Mouse (Mus musculus) mouse trophoblast stem cell (cell line): ENCODE results near the gene Pdik1l.

ENCODE experiments used
- in situ Hi-C, 2 experiments: fragments of 300-500 bp; cut with MseI, MboI; formaldehyde crosslinking; loops; 2 replicates in 1 of 2; 3 replicates in 1 of 2; pipeline ENCODE4 v1.15.1; 2025

Pdik1l gene

DNA sequence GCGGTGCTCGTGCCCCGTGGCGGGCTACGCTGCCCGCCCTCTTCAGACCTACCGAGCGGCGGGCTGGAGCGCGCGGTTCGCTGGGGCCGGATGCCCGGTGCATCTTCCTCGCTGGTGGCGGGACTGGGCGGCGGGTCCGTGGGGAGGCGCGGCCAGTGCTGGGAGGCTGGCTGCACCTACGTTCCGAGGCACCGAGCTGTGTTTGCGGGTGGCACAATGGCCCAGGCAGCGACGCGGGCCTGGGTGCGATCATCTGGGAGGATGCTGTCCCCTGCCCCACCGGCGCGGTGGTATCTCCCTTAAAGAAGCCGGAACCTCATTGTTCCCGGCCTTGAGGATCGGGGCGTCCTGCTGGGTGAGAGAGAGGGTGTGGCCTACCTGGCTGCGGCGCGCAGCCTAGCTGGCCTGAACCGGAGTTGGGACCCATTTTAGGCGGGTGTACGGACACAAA is at the start of gene Pdik1l:
Pdik1l (minus strand) TSS at position 321 of the 451 bp plus-strand sequence.
- in situ Hi-C loops, result no loop called here

GRCm38 (mm10) chr4:134330281-134330680 is 42.6 kb upstream of the Pdik1l start:
- in situ Hi-C loops, result no loop called here

- in situ Hi-C loops, result no loop called here
Measured at GRCm38 (mm10) chr4:134328832-134329231, 41.1 kb upstream of the Pdik1l start.

GRCm38 (mm10) chr4:134328151-134328550 is 40.5 kb upstream of the Pdik1l start:
- in situ Hi-C loops, result no loop called here

DNA sequence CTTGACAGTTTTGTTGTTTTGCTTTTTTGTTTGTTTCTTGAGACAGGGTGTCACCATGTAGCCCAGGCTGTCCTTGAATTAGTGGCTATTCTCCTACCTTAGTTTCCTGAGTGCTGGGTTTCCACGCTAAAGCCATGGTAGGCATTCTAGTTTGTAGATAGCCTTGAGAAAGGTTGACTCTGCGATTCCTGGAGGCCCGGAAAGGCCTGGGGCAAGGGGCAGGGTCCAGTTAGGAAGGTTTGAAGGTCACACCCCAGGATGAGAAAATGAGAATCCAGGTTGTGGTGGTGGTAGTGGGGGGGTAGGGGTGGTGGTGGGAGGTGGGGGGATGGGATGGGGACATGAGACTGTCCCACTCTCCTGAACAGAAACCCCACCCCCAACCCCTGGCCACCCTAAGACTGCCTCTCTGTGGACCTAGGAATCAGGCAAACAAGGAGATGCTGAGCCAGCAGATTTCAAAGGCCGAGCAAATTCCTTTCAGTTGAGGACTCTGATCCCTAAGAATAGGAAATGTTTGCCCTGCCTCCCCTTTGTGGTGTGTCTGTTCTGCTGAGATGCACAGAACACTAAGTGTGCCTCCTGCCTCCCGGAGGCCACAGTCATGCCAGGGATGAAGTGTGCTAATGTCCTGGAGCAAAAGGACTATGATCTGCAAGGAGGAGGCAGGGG is 39.3 kb upstream of the Pdik1l start:
- in situ Hi-C loops, result no loop called here

GRCm38 (mm10) chr4:134324655-134325054 is 37.0 kb upstream of the Pdik1l start:
- in situ Hi-C loops, result no loop called here

- in situ Hi-C loops, result no loop called here
Measured at GRCm38 (mm10) chr4:134321524-134321923, 33.8 kb upstream of the Pdik1l start.

DNA sequence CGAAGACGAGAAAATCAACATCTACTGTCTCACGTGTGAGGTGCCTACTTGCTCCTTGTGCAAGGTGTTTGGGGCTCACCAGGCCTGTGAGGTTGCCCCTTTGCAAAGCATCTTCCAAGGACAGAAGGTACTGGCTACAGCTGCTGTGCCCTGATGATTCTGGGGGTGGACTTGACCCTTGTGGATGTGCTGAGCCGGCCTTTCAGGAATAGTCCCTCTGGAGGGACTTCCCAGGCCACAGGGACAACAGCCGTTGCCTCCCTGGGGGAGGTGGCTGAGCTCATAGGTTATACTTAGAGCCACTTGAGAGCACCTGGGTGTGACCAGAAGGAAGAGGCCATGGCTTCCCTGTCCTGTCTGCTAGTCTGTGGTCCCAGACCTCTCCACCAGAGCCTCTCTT is 32.0 kb upstream of the Pdik1l start:
- in situ Hi-C loops, result loop anchor here in 1 of 2 experiments (10.0 kb wide), 1 partner anchor 155 kb away; no protein-coding TSS in a partner anchor

- in situ Hi-C loops, result loop anchor here in 1 of 2 experiments (10.0 kb wide), 1 partner anchor 156 kb away; no protein-coding TSS in a partner anchor
Measured at GRCm38 (mm10) chr4:134319074-134319473, 31.4 kb upstream of the Pdik1l start.

- in situ Hi-C loops, result loop anchor here in 1 of 2 experiments (10.0 kb wide), 1 partner anchor 158 kb away; no protein-coding TSS in a partner anchor
Measured at GRCm38 (mm10) chr4:134316390-134316789, 28.7 kb upstream of the Pdik1l start.

DNA sequence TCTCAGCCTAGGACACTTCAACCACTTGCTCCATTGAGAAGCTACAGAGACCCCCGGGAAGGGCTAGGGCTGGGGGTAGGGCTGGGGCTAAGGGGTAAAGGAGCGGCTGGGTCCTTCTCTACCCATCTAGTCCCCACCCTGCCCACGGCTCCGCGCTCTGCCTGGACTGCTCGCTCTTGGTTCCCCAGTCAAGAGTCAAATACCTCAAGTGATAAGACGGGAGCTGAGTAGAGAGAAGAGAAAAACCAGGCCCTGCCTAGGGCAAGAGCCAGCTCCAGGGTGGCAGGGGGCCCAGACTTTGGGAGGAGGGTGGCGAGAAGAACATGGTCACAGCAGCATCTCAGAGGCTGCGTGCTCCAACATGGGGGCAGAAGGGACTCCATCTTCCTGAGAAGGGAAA is 27.8 kb upstream of the Pdik1l start:
- in situ Hi-C loops, result loop anchor here in 1 of 2 experiments (10.0 kb wide), 1 partner anchor 159 kb away; no protein-coding TSS in a partner anchor

GRCm38 (mm10) chr4:134314876-134315275 is 27.2 kb upstream of the Pdik1l start, which contains the start of gene Trim63:
TSS of gene Trim63 (plus strand) at chr4:134315120.
- in situ Hi-C loops, result loop anchor here in 1 of 2 experiments (5.0 to 10.0 kb wide), 2 partner anchors 77 to 160 kb away; no protein-coding TSS in a partner anchor

GRCm38 (mm10) chr4:134314081-134314655 is 26.5 kb upstream of the Pdik1l start:
- in situ Hi-C loops, result loop anchor here in 1 of 2 experiments (5.0 to 10.0 kb wide), 2 partner anchors 78 to 161 kb away; no protein-coding TSS in a partner anchor

DNA sequence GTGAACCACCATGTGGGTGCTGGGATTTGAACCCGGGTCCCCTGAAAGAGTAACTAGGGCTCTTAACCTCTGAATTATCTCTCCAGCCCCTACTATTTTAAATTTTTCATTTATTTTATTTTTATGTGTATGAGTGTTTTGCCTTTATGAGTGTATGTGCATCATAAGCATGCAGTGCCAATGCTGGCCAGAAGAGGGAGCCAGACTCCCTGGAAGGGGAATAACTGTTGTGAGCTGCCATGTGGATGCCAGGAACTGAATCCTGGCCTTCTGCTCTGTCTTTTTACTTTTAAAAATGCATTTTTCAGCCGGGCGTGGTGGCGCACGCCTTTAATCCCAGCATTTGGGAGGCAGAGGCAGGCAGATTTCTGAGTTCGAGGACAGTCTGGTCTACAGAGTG is 25.2 kb upstream of the Pdik1l start:
- in situ Hi-C loops, result loop anchor here in 1 of 2 experiments (5.0 to 10.0 kb wide), 2 partner anchors 79 to 162 kb away; no protein-coding TSS in a partner anchor

GRCm38 (mm10) chr4:134312341-134312740 is 24.6 kb upstream of the Pdik1l start:
- in situ Hi-C loops, result loop anchor here in 1 of 2 experiments (5.0 to 10.0 kb wide), 2 partner anchors 80 to 162 kb away; no protein-coding TSS in a partner anchor

DNA sequence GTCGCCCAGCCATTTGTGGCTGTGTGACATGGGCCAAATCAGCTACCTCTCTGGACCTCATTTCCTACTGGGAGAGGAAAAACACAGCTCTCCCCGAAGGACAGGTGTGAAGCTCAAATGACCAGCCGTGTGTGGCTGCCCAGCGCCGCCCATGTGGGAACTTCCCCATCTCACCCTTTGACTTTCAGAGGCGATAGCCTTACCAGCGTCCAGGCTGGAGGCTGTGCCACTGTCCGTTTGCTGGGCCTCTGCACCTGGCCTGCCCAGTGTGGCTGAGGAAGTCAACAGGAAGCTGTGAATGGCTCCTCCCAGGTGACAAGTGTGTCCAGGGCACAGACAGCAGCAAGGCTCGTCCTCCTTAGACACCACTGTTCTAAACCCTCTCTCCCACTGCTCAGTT is 24.1 kb upstream of the Pdik1l start:
- in situ Hi-C loops, result loop anchor here in 1 of 2 experiments (5.0 to 10.0 kb wide), 2 partner anchors 81 to 163 kb away; no protein-coding TSS in a partner anchor

DNA sequence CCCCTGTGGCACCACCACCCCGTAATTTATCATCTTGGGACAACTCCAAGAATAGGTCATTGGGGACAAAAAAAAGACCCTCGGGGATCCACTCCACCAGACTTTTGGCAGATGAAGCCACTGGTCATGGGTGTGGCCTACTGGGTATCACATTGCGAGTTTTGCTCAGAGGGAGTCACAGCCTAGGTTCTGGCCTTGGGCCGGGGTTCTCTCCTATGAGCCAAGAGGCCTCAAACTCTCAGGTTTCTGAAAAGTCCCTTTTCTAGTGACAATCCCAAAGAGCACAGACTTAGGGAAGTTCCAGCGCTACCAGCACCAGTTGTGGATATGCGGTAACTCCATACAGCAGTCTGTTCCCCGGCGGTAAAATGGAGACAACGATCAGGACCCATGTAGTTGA is 23.0 kb upstream of the Pdik1l start:
- in situ Hi-C loops, result loop anchor here in 1 of 2 experiments (5.0 to 10.0 kb wide), 2 partner anchors 82 to 164 kb away; no protein-coding TSS in a partner anchor

DNA sequence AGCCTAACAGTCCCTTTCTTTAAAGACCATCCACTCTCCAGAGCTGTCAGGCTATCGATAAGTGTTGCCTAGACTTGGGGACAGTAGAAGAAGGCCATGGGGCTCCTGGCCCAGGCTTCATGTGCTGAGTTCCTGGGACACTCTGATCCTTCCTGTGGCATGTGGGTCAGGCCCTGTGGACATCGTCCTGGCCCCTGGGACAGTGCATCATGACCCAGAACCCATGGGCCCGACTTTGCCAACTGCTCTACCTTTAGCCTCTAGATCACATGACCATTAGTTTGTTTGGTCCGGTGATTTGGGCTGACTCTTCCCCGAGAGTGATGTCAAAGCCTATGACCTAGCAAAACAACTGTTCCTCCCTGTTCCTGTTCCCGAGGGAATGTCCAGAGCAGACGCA is 22.4 kb upstream of the Pdik1l start:
- in situ Hi-C loops, result loop anchor here in 1 of 2 experiments (5.0 to 10.0 kb wide), 2 partner anchors 82 to 165 kb away; no protein-coding TSS in a partner anchor

DNA sequence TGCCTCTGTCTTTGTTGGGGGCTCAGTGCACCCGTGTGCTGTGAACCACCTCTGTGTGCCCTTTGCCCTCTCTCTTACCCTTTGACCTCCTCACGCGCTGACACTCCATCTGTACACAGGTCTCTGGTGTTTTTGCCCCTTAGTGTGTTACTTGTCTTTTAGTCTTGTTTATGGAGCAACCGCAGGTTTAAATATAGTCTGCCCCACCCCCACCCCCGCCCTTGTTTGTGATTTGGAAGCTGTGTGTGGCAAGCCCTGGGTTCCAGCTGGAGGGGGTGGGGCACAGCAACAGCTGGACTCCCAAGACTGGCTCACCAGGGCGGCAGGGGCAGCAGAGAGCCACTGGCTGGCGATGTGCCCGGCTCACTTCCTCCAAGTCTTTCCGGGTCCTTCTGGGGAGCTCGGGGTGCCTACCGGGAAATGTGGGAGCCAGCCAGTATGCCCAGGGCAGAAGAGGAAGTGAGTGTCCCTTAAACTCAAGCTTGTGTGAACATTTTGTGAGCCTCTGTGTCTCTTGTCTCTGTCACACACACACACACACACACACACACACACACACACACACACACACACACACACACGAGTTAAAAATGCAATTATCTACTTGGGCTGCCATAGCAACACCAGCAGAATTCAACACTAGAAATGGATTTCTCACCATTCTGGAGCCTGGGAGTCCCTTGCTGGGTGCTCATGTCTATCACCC is 19.8 kb upstream of the Pdik1l start:
- in situ Hi-C loops, result no loop called here

DNA sequence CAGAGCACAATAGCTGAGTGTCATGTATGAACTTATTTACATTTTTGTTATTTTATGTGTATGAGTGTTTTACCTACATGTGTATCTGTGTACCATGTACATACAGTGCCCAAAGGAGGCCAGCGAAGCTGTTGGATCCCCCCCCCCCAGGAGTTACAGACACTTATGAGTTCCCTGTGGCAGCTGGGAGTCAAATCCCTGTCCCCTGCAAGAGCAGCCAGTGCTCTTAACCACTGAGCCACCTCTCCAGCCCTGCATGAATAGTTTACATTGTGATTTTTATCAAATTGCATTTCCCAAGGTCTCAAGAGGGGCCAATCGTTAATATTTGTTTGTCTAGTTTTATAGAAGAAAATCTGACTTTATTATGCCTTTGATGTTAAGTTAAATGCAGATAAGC is 19.3 kb upstream of the Pdik1l start:
- in situ Hi-C loops, result no loop called here

- in situ Hi-C loops, result no loop called here
Measured at GRCm38 (mm10) chr4:134302084-134302483, 14.4 kb upstream of the Pdik1l start.

DNA sequence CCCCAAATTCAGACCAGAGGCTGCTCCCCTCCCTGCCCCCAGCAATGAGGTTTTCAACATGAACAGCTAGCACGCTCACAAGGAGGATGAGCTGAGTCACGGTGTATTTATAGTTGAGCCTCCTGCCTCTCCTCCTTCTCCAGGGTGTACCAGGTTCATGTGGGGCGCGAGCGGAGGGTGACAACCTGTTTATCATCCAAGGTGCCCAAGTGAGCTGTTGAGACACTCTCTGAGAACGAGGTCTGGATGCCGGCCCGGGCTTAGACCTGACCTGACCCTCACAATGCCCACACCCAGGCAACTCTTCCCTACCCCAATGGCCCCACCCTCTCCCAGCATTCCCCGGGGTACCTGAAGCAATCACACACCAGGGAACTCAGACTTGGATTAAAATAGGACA is 12.6 kb upstream of the Pdik1l start:
- in situ Hi-C loops, result no loop called here
